In the genomic region with DNA sequence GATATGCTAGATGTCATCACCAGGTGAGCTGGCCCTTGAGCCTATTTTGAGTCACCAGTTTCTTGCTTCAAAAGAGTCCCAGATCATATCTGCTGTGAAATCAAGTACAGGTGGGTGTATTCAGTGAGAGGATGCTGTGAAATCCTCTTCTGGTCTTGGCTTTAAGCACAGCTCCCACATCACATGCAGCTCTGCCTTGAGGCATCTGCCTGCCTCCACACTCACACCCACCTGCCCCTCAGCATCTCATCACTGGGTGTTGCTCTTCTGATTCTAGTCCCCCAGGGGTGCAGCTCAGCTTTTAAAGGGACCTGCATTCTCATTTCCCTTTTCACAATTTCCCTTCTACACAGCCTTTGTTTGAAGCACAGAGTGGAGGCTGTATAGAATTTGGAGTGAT, we compare ENCODE assay signal across 22 mouse cellular contexts.
A peak's percentile ranks its signal among the peaks of the same experiment; 100 is the strongest.
DNase-seq lines count a peak whose midpoint lies in the region; TF ChIP-seq lines count a peak whose summit lies in the region.
"Had no signal": no experiment of that assay in that cellular context is flagged by ENCODE, and none has a peak within 500 bp of the region (broad histone marks: within the 10 kb centered on the region; RNA-seq: fewer than 3 reads in every experiment).

No protein-coding gene starts in this region.

- H3K4me3 ChIP-seq in lung, adult 2 months (replicated peaks; ENCODE audit: extremely low read depth, low read depth, low read length) = no peak overlapping the region
- H3K4me3 ChIP-seq: heart, embryonic 10.5 days; hindbrain, embryonic 10.5 days; intestine, embryonic 15.5 days; liver, embryonic 13.5 days; midbrain, embryonic 15.5 days; myocyte; stomach, embryonic 15.5 days had no signal

- H3K4me1 ChIP-seq in lung, adult 2 months (ENCODE audit: control insufficient read depth, insufficient read depth, low read length) = no peaks in the 10 kb centered on the region
- H3K4me1 ChIP-seq: heart, embryonic 10.5 days; hindbrain, embryonic 10.5 days; intestine, embryonic 15.5 days; liver, embryonic 13.5 days; midbrain, embryonic 15.5 days; stomach, embryonic 15.5 days had no signal

- intact Hi-C loops in left cerebral cortex, postnatal 4 days (cut with DNase I) = no loop called here
- intact Hi-C loops in left cerebral cortex, postnatal 36 days (cut with DNase I) = no loop called here

- TF ChIP-seq CTCF in lung, adult 2 months (IDR thresholded peaks at IDR 0.05; ENCODE audit: insufficient read depth, low read length) = no peak

- no peak for TF ChIP-seq POLR2A in lung, adult 2 months (IDR thresholded peaks at IDR 0.05; ENCODE audit: borderline replicate concordance, extremely low read depth, low read depth, low read length)

- DNase-seq in left cerebral cortex, adult 11 months (ENCODE audit: low spot score) = peak; percentile 37
- no peak for DNase-seq in left cerebral cortex, postnatal 4 days
- peak; percentile 59 to 78 for DNase-seq in frontal cortex, postnatal 36 days (ENCODE audit: low spot score in 2 of 2)
- DNase-seq in left cerebral cortex, postnatal 36 days (ENCODE audit: low spot score in 2 of 2) = peak; percentile 55 to 70
- no peak for DNase-seq in lung, postnatal 36 days
- no peak for DNase-seq in lung, adult 2 months
- no peak for DNase-seq in cerebellum, postnatal 14 days
- DNase-seq: adrenal gland, postnatal 14 days; cerebellum, adult 8-10 months; gastrocnemius, postnatal 36 days; kidney, adult 8-10 months; kidney, postnatal 10 days; liver, embryonic 13.5 days; lung, embryonic 14.5 days; lung, postnatal 4 days; thymus, adult 18-20 months had no signal

Comparison
In these comparisons a context has a peak if more than half of its experiments do, and no peak if none do; other contexts are left out.
1. DNase-seq: peak in left cerebral cortex, adult 11 months (single experiment), frontal cortex, postnatal 36 days (2 of 2) and left cerebral cortex, postnatal 36 days (2 of 2); none in left cerebral cortex, postnatal 4 days (single experiment), lung, postnatal 36 days (single experiment), lung, adult 2 months (single experiment) and cerebellum, postnatal 14 days (0 of 2).